Mouse (Mus musculus): Measurements from ENCODE around the gene Gm10643.

Gene Gm10643

GRCm38 (mm10) chr8:84070241-84070640 lies 5.3 kb upstream of the Gm10643 start:
- DNase-seq, result no peak

- no peak for DNase-seq
Observed at GRCm38 (mm10) chr8:84069750-84070149, 4.8 kb upstream of the Gm10643 start.

- DNase-seq, result no peak
Observed at GRCm38 (mm10) chr8:84069169-84069568, 4.2 kb upstream of the Gm10643 start.

GRCm38 (mm10) chr8:84068316-84069035 lies 3.5 kb upstream of the Gm10643 start:
- no peak for DNase-seq

- DNase-seq, result no peak
Observed at GRCm38 (mm10) chr8:84067911-84068310, 3.0 kb upstream of the Gm10643 start.

GRCm38 (mm10) chr8:84067047-84067573 lies 2.2 kb upstream of the Gm10643 start:
- DNase-seq, result peak; percentile 93

GRCm38 (mm10) chr8:84066291-84066930 lies 1.5 kb upstream of the Gm10643 start, which contains the start of gene Rfx1:
Rfx1 (plus strand) TSS chr8:84066834.
- DNase-seq, result peak; percentile 100

- no peak for DNase-seq
Observed at GRCm38 (mm10) chr8:84065457-84066072, 628 bp upstream of the Gm10643 start.

GRCm38 (mm10) chr8:84063861-84064610 lies 901 bp downstream of the Gm10643 start:
- no peak for DNase-seq

GRCm38 (mm10) chr8:84060245-84060644 lies 4.7 kb downstream of the Gm10643 start:
- DNase-seq, result no peak

- no peak for DNase-seq
Observed at GRCm38 (mm10) chr8:84059226-84059625, 5.7 kb downstream of the Gm10643 start.

- DNase-seq, result no peak
Observed at GRCm38 (mm10) chr8:84057827-84058226, 7.1 kb downstream of the Gm10643 start.

- no peak for DNase-seq
Observed at GRCm38 (mm10) chr8:84053229-84053628, 11.7 kb downstream of the Gm10643 start.

GRCm38 (mm10) chr8:84052746-84053145 lies 12.2 kb downstream of the Gm10643 start:
- DNase-seq, result no peak

- DNase-seq, result no peak
Observed at GRCm38 (mm10) chr8:84048171-84048570, 16.8 kb downstream of the Gm10643 start.

- DNase-seq, result no peak
Observed at GRCm38 (mm10) chr8:84046505-84046904, 18.4 kb downstream of the Gm10643 start.

- DNase-seq, result no peak
Observed at GRCm38 (mm10) chr8:84044900-84045299, 20.0 kb downstream of the Gm10643 start, which contains the start of gene Rln3. Rln3 (minus strand) TSS chr8:84045000.

GRCm38 (mm10) chr8:84044103-84044502 lies 20.8 kb downstream of the Gm10643 start:
- no peak for DNase-seq

GRCm38 (mm10) chr8:84042948-84043342 lies 22.0 kb downstream of the Gm10643 start:
- no peak for DNase-seq

GRCm38 (mm10) chr8:84042066-84042947 lies 22.6 kb downstream of the Gm10643 start, which contains the start of gene Il27ra:
Il27ra (minus strand) TSS chr8:84042589.
- DNase-seq, result peak; percentile 13

GRCm38 (mm10) chr8:84039050-84039449 lies 25.9 kb downstream of the Gm10643 start:
- DNase-seq, result peak; percentile 32

GRCm38 (mm10) chr8:84038015-84038414 lies 26.9 kb downstream of the Gm10643 start:
- no peak for DNase-seq

All from right cerebral cortex, adult 18-20 months (tissue).